Mouse (Mus musculus) MEL (cell line): Measurements from ENCODE around the gene Cltc. TPM values are rescaled to one million over a fixed set of nuclear protein-coding genes. Genes with fewer than 3 reads are reported as not detected.

Experiments used
- DNase-seq: peaks from one replicate; pipeline ENCODE4 v3.0.0; 2011; ENCODE audit warnings: low read depth, low spot score
- H3K27ac ChIP-seq: 2 replicates; pipeline ENCODE4 v1.5.1; 2012; ENCODE audit warnings: low read depth, mild to moderate bottlenecking, control low read depth, low read length, moderate library complexity; ENCODE audit not compliant: control insufficient read depth
- H3K27me3 ChIP-seq, 2 experiments: fragments of 150-350 bp in 1 of 2; sonication (generic) in 1 of 2; 2 replicates each; pipeline ENCODE4 v1.6.1; 2012; ENCODE audit warnings: low read length in 2 of 2, mild to moderate bottlenecking in 2 of 2, improper control_type of control experiment in 1 of 2, moderate library complexity in 1 of 2; ENCODE audit not compliant: insufficient read depth in 2 of 2, control insufficient read depth in 1 of 2
- H3K36me3 ChIP-seq, 2 experiments: 2 replicates each; pipeline ENCODE4 v1.6.1; 2012 to 2014; ENCODE audit warnings: low read length in 2 of 2, improper control_type of control experiment in 1 of 2, inconsistent platforms in 1 of 2, mild to moderate bottlenecking in 1 of 2; ENCODE audit not compliant: insufficient read depth in 2 of 2, control insufficient read depth in 1 of 2
- H3K4me1 ChIP-seq, 2 experiments: fragments of 150-350 bp in 1 of 2; sonication (generic) in 1 of 2; 2 replicates each; pipeline ENCODE4 v1.6.1; 2012; ENCODE audit warnings: low read length in 2 of 2, improper control_type of control experiment in 1 of 2, mild to moderate bottlenecking in 1 of 2; ENCODE audit not compliant: insufficient read depth in 2 of 2, control insufficient read depth in 1 of 2
- H3K4me3 ChIP-seq, 2 experiments: fragments of 150-350 bp in 1 of 2; sonication (generic) in 1 of 2; 2 replicates each; pipeline ENCODE4 v1.5.1; 2012; ENCODE audit warnings: low read depth in 2 of 2, low read length in 2 of 2, mild to moderate bottlenecking in 2 of 2, moderate library complexity in 2 of 2, control low read depth in 1 of 2, improper control_type of control experiment in 1 of 2; ENCODE audit not compliant: control insufficient read depth in 1 of 2, insufficient read depth in 1 of 2
- H3K79me2 ChIP-seq: 2 replicates; pipeline ENCODE4 v1.6.1; 2012; ENCODE audit warnings: mild to moderate bottlenecking, low read length, moderate library complexity; ENCODE audit not compliant: control insufficient read depth, poor library complexity, insufficient read depth
- H3K9ac ChIP-seq: 2 replicates; pipeline ENCODE4 v1.6.1; 2012; ENCODE audit warnings: low read depth, mild to moderate bottlenecking, control low read depth, low read length, moderate library complexity; ENCODE audit not compliant: control insufficient read depth, poor library complexity, severe bottlenecking
- H3K9me3 ChIP-seq: fragments of 150-350 bp; sonication (generic); replicated peaks from 2 replicates; pipeline ENCODE4 v1.6.1; 2012; ENCODE audit warnings: mild to moderate bottlenecking, low read length, improper control_type of control experiment, moderate library complexity; ENCODE audit not compliant: insufficient read depth
- CHD1 ChIP-seq: IDR thresholded peaks from 2 replicates; pipeline ENCODE4 v1.6.1; 2012; ENCODE audit warnings: low read depth, mild to moderate bottlenecking, inconsistent platforms, low read length, improper control_type of control experiment
- CTCF ChIP-seq, 3 experiments: IDR thresholded peaks in 2 of 3; conservative IDR thresholded peaks in 1 of 3; 2 replicates each; pipeline ENCODE4 v1.5.1; 2011 to 2012; ENCODE audit warnings: low read length in 3 of 3, low read depth in 2 of 3, mild to moderate bottlenecking in 2 of 3, improper control_type of control experiment in 1 of 3, inconsistent platforms in 1 of 3, mixed read lengths in 1 of 3, moderate library complexity in 1 of 3; ENCODE audit not compliant: control insufficient read depth in 1 of 3, insufficient read depth in 1 of 3, poor library complexity in 1 of 3, severe bottlenecking in 1 of 3
- ETS1 ChIP-seq: IDR thresholded peaks from 2 replicates; pipeline ENCODE4 v1.6.1; 2012; ENCODE audit warnings: low read depth, mild to moderate bottlenecking, inconsistent platforms, low read length, improper control_type of control experiment, moderate library complexity
- HCFC1 ChIP-seq: IDR thresholded peaks from 2 replicates; pipeline ENCODE4 v1.6.1; 2012; ENCODE audit warnings: low read depth, mild to moderate bottlenecking, inconsistent platforms, low read length, improper control_type of control experiment, moderate library complexity
- MAZ ChIP-seq: IDR thresholded peaks from 2 replicates; pipeline ENCODE4 v1.6.1; 2012; ENCODE audit warnings: low read depth, mild to moderate bottlenecking, inconsistent platforms, low read length, improper control_type of control experiment
- MEF2A ChIP-seq: IDR thresholded peaks from 2 replicates; pipeline ENCODE4 v1.6.1; 2014; ENCODE audit warnings: low read depth, mild to moderate bottlenecking, inconsistent platforms, low read length, improper control_type of control experiment; ENCODE audit not compliant: poor library complexity, insufficient replicate concordance, severe bottlenecking; ENCODE audit errors: extremely low read depth
- MXI1 ChIP-seq: IDR thresholded peaks from 2 replicates; pipeline ENCODE4 v1.6.1; 2011; ENCODE audit warnings: mild to moderate bottlenecking, low read depth, low read length, improper control_type of control experiment
- MYB ChIP-seq: IDR thresholded peaks from 2 replicates; pipeline ENCODE4 v1.6.1; 2011; ENCODE audit warnings: mild to moderate bottlenecking, low read depth, low read length, improper control_type of control experiment
- NRF1 ChIP-seq: IDR thresholded peaks from 2 replicates; pipeline ENCODE4 v1.6.1; 2014; ENCODE audit warnings: low read depth, mild to moderate bottlenecking, inconsistent platforms, low read length, improper control_type of control experiment, moderate library complexity; ENCODE audit not compliant: poor library complexity, insufficient read depth, severe bottlenecking
- POLR2A ChIP-seq, 2 experiments: IDR thresholded peaks; 2 replicates each; pipeline ENCODE4 v1.6.1; 2011 to 2012; ENCODE audit warnings: low read length in 2 of 2, mild to moderate bottlenecking in 2 of 2, control low read depth in 1 of 2, improper control_type of control experiment in 1 of 2, low read depth in 1 of 2, moderate library complexity in 1 of 2; ENCODE audit not compliant: control insufficient read depth in 1 of 2, insufficient read depth in 1 of 2, poor library complexity in 1 of 2
- POLR2AphosphoS5 ChIP-seq: IDR thresholded peaks from 2 replicates; pipeline ENCODE4 v1.6.1; 2012; ENCODE audit warnings: low read depth, borderline replicate concordance, mild to moderate bottlenecking, inconsistent platforms, low read length, moderate library complexity, mixed read lengths
- RCOR1 ChIP-seq: IDR thresholded peaks from 2 replicates; pipeline ENCODE4 v1.6.1; 2012; ENCODE audit warnings: low read depth, mild to moderate bottlenecking, inconsistent platforms, low read length, improper control_type of control experiment
- SIN3A ChIP-seq: IDR thresholded peaks from 2 replicates; pipeline ENCODE4 v1.6.1; 2012; ENCODE audit warnings: low read length, improper control_type of control experiment, inconsistent platforms
- SMC3 ChIP-seq: IDR thresholded peaks from 2 replicates; pipeline ENCODE4 v1.6.1; 2011; ENCODE audit warnings: low read depth, low read length, improper control_type of control experiment
- TAL1 ChIP-seq: IDR thresholded peaks from 2 replicates; pipeline ENCODE4 v1.6.1; 2012; ENCODE audit warnings: mild to moderate bottlenecking, inconsistent platforms, low read length, moderate library complexity, mixed read lengths
- TBP ChIP-seq: IDR thresholded peaks from 2 replicates; pipeline ENCODE4 v1.8.0; 2011; ENCODE audit warnings: low read depth, low read length, improper control_type of control experiment
- TCF12 ChIP-seq: IDR thresholded peaks from 2 replicates; pipeline ENCODE4 v1.6.1; 2014; ENCODE audit warnings: low read depth, mild to moderate bottlenecking, inconsistent platforms, low read length, improper control_type of control experiment, moderate library complexity
- ZC3H11A ChIP-seq: IDR thresholded peaks from 2 replicates; pipeline ENCODE4 v1.6.1; 2012; ENCODE audit warnings: low read depth, mild to moderate bottlenecking, inconsistent platforms, low read length, improper control_type of control experiment
- ZKSCAN1 ChIP-seq: IDR thresholded peaks from 2 replicates; pipeline ENCODE4 v1.6.1; 2012; ENCODE audit warnings: low read depth, mild to moderate bottlenecking, inconsistent platforms, low read length, improper control_type of control experiment, moderate library complexity
- ZMIZ1 ChIP-seq: IDR thresholded peaks from 2 replicates; pipeline ENCODE4 v1.6.1; 2012; ENCODE audit warnings: low read depth, mild to moderate bottlenecking, inconsistent platforms, low read length, improper control_type of control experiment, moderate library complexity
- ZNF384 ChIP-seq: IDR thresholded peaks from 2 replicates; pipeline ENCODE4 v1.6.1; 2012; ENCODE audit warnings: low read depth, mild to moderate bottlenecking, inconsistent platforms, low read length, improper control_type of control experiment
- polyA plus RNA-seq, 2 experiments: library from polyadenylated mRNA; stranded (reverse) in 1 of 2; unstranded in 1 of 2; fragments of >175 nt in 1 of 2; fragments of >200 nt in 1 of 2; gene quantifications; 2 replicates each; pipeline versions ENCODE4 v1.2.1 to v1.2.4; 2012; ENCODE audit warnings: low replicate concordance in 2 of 2, low read depth in 1 of 2; ENCODE audit not compliant: insufficient read length in 2 of 2, insufficient read depth in 1 of 2, missing spikeins in 1 of 2
- total RNA-seq: library from RNA; depleted of rRNA; stranded (reverse); fragments of 300-350 nt; gene quantifications from 2 replicates; pipeline ENCODE4 v1.2.3, GENCODE M21; 2012

The Cltc gene
- total and polyA plus RNA-seq, 3 experiments, result 149 to 300 (median 205) TPM

DNA sequence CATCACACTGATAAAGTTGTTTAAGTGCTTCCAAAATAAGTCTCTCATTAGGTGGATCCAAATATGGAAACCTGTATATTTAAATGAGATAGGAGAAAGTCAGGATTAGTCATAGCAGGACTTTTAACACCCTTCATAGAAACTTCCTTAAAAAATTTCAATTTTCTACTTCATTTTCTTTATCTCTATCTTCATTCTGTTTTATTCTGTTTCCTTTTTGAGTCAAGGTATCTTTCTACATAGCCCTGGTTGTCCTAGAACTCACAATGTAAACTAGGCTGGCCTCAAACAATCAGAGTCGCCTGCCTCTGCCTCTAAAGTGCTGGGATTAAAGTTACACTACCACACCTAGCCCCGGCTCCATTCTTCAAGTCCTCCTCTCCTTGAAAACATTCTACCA, 28.4 kb upstream of the Cltc start (continued):
- TF ChIP-seq ZMIZ1, result no peak

DNA sequence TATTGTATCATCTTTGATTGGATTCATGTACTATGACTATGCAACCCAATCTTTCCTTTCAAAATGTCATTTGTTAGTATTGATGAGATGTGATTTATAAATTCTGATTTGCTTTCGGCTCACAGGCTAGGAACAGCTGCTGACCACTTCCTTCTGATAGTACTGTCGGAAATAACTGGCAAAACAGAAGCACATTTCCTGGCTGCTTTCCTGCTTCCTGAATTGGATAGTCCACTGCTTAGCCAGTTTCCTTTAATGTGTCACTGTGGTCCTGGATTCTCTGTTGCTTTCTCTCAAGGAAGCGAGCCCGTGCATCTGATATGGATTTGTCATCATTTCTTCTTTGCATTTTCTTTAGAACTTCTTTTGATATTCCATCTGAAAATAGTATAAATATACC, 12.5 kb upstream of the Cltc start:
- no peak for DNase-seq
- no peak overlapping the region for H3K9ac ChIP-seq
- TF ChIP-seq MAZ (no peak), HCFC1 (no peak), ETS1 (no peak), RCOR1 (no peak), MXI1 (no peak)
- H3K79me2 ChIP-seq, result no peaks in the 10 kb centered on the region
- no peaks in the 10 kb centered on the region for H3K27me3 ChIP-seq
- H3K4me1 ChIP-seq, result no peaks in the 10 kb centered on the region; a peak in 1 of 4 replicates
- no peak overlapping the region for H3K27ac ChIP-seq
- H3K36me3 ChIP-seq, result peaks cover 0 to 3% of the 10 kb centered on the region in 2 experiments; a peak in 1 of 4 replicates
- no peak overlapping the region for H3K4me3 ChIP-seq
- H3K9me3 ChIP-seq, result no peaks in the 10 kb centered on the region

DNA sequence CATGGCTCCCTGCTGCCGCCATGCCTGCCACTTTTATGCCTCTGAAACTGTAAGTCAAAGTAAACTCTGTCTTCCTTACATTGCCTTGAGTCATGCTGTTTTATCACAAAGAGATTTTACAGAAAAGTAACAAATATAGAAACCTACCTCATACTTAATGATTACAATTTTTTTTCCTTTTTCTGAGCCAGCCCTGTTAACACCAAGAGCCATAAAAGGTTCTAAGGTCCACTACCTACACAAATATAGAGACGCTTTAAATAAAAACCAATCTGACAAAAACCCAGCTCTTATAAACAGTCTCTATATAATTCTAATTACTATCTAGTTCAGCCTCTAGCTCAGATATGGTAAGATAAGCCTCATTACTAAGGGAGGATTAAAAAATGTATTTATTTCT, 7.1 kb upstream of the Cltc start:
- no peak overlapping the region for H3K4me3 ChIP-seq
- no peaks in the 10 kb centered on the region for H3K9me3 ChIP-seq
- H3K27me3 ChIP-seq, result no peaks in the 10 kb centered on the region
- H3K79me2 ChIP-seq, result no peaks in the 10 kb centered on the region
- no peak for DNase-seq
- peaks cover 1 to 16% of the 10 kb centered on the region in 2 experiments; a peak in 2 of 4 replicates for H3K36me3 ChIP-seq
- no peak overlapping the region for H3K9ac ChIP-seq
- no peak overlapping the region for H3K27ac ChIP-seq
- peaks cover 8 to 11% of the 10 kb centered on the region in 2 experiments for H3K4me1 ChIP-seq
- no peak for TF ChIP-seq MEF2A
- no peak for TF ChIP-seq SIN3A
- TF ChIP-seq MXI1, result no peak
- TF ChIP-seq ZKSCAN1, result no peak
- no peak for TF ChIP-seq ZNF384
- TF ChIP-seq HCFC1, result no peak
- no peak for TF ChIP-seq NRF1
- no peak for TF ChIP-seq MAZ
- TF ChIP-seq ZMIZ1, result no peak
- no peak for TF ChIP-seq MYB
- TF ChIP-seq CTCF (IDR thresholded peaks at IDR 0.05 in 2 of 3, conservative IDR thresholded peaks at IDR 0.05 in 1 of 3; ENCODE audit: control insufficient read depth in 1 of 3, insufficient read depth in 1 of 3, low read depth in 2 of 3, low read length in 3 of 3, poor library complexity in 1 of 3, severe bottlenecking in 1 of 3), result no peak
- TF ChIP-seq TCF12, result no peak
- TF ChIP-seq POLR2A (IDR thresholded peaks at IDR 0.05; ENCODE audit: control insufficient read depth in 1 of 2, insufficient read depth in 1 of 2, low read depth in 1 of 2, low read length in 2 of 2, poor library complexity in 1 of 2), result no peak
- no peak for TF ChIP-seq ZC3H11A
- no peak for TF ChIP-seq CHD1
- TF ChIP-seq TBP, result no peak
- no peak for TF ChIP-seq SMC3
- no peak for TF ChIP-seq POLR2AphosphoS5
- TF ChIP-seq TAL1, result no peak
